Mouse (Mus musculus): ENCODE results near the gene Gm17349. TPM values are rescaled to one million over a fixed set of nuclear protein-coding genes. Genes with fewer than 3 reads are reported as not detected.

Gm17349 gene
- polyA plus RNA-seq, 1 experiment = not detected

GRCm38 (mm10) chr15:99721921-99722743, 16.8 kb upstream of the Gm17349 start:
- H3K4me1 ChIP-seq (ENCODE audit: control insufficient read depth, insufficient read depth, low read length) = peaks cover 56% of the 10 kb centered on the region
- no peak for TF ChIP-seq POLR2A (IDR thresholded peaks at IDR 0.05; ENCODE audit: insufficient read depth, low read depth, low read length)
- TF ChIP-seq CTCF (IDR thresholded peaks at IDR 0.05; ENCODE audit: insufficient read depth, low read depth, low read length) = no peak
- H3K27ac ChIP-seq (ENCODE audit: insufficient read depth, low read depth, low read length) = no peak overlapping the region
- no peak overlapping the region for H3K4me3 ChIP-seq (ENCODE audit: insufficient read depth, low read depth, low read length)
- WGBS = 84% methylated on average over 25 of the region's 25 CpGs

- 64% methylated on average over 8 of the region's 8 CpGs for WGBS
- H3K4me3 ChIP-seq (ENCODE audit: insufficient read depth, low read depth, low read length) = no peak overlapping the region
- no peak overlapping the region for H3K27ac ChIP-seq (ENCODE audit: insufficient read depth, low read depth, low read length)
- TF ChIP-seq POLR2A (IDR thresholded peaks at IDR 0.05; ENCODE audit: insufficient read depth, low read depth, low read length) (no peak), CTCF (IDR thresholded peaks at IDR 0.05; ENCODE audit: insufficient read depth, low read depth, low read length) (no peak)
- peaks cover 72% of the 10 kb centered on the region for H3K4me1 ChIP-seq (ENCODE audit: control insufficient read depth, insufficient read depth, low read length)
These were observed 14.6 kb upstream of the Gm17349 start for GRCm38 (mm10) chr15:99719865-99720264.

- TF ChIP-seq CTCF (IDR thresholded peaks at IDR 0.05; ENCODE audit: insufficient read depth, low read depth, low read length) = no peak
- no peak for TF ChIP-seq POLR2A (IDR thresholded peaks at IDR 0.05; ENCODE audit: insufficient read depth, low read depth, low read length)
- Histone ChIP-seq H3K4me3 (ENCODE audit: insufficient read depth, low read depth, low read length) (peak overlapping the region; percentile 39), H3K4me1 (ENCODE audit: control insufficient read depth, insufficient read depth, low read length) (peaks cover 75% of the 10 kb centered on the region), H3K27ac (ENCODE audit: insufficient read depth, low read depth, low read length) (peak overlapping the region; percentile 74; the same call in 1 of the 2 replicates)
- WGBS = 61% methylated on average over 9 of the region's 9 CpGs
These were observed 13.3 kb upstream of the Gm17349 start for GRCm38 (mm10) chr15:99718461-99719021.

- Histone ChIP-seq H3K27ac (ENCODE audit: insufficient read depth, low read depth, low read length) (peak within 1 kb of the TSS; percentile 95), H3K4me3 (ENCODE audit: insufficient read depth, low read depth, low read length) (peak within 1 kb of the TSS; percentile 39), H3K4me1 (ENCODE audit: control insufficient read depth, insufficient read depth, low read length) (peaks cover 75% of the 10 kb centered on the region)
- TF ChIP-seq POLR2A (IDR thresholded peaks at IDR 0.05; ENCODE audit: insufficient read depth, low read depth, low read length) (peak; percentile 58), CTCF (IDR thresholded peaks at IDR 0.05; ENCODE audit: insufficient read depth, low read depth, low read length) (no peak)
- WGBS = 27% methylated on average over 26 of the region's 26 CpGs
These were observed 12.4 kb upstream of the Gm17349 start, which contains the start of gene Gpd1 for GRCm38 (mm10) chr15:99717386-99718334. TSS of gene Gpd1 (plus strand) at chr15:99717515.

- TF ChIP-seq POLR2A (IDR thresholded peaks at IDR 0.05; ENCODE audit: insufficient read depth, low read depth, low read length) (no peak), CTCF (IDR thresholded peaks at IDR 0.05; ENCODE audit: insufficient read depth, low read depth, low read length) (no peak)
- Histone ChIP-seq H3K27ac (ENCODE audit: insufficient read depth, low read depth, low read length) (peak overlapping the region; percentile 95), H3K4me3 (ENCODE audit: insufficient read depth, low read depth, low read length) (no peak overlapping the region), H3K4me1 (ENCODE audit: control insufficient read depth, insufficient read depth, low read length) (peaks cover 76% of the 10 kb centered on the region)
- WGBS = 47% methylated on average over 12 of the region's 12 CpGs
These were observed 11.5 kb upstream of the Gm17349 start for GRCm38 (mm10) chr15:99716814-99717213.

- no peak for TF ChIP-seq POLR2A (IDR thresholded peaks at IDR 0.05; ENCODE audit: insufficient read depth, low read depth, low read length)
- TF ChIP-seq CTCF (IDR thresholded peaks at IDR 0.05; ENCODE audit: insufficient read depth, low read depth, low read length) = no peak
- Histone ChIP-seq H3K4me3 (ENCODE audit: insufficient read depth, low read depth, low read length) (no peak overlapping the region), H3K27ac (ENCODE audit: insufficient read depth, low read depth, low read length) (peak overlapping the region; percentile 95), H3K4me1 (ENCODE audit: control insufficient read depth, insufficient read depth, low read length) (peaks cover 77% of the 10 kb centered on the region)
- WGBS = 34% methylated on average over 11 of the region's 11 CpGs
These were observed 10.9 kb upstream of the Gm17349 start for GRCm38 (mm10) chr15:99715982-99716746.

GRCm38 (mm10) chr15:99715361-99715865, 10.1 kb upstream of the Gm17349 start:
- peak overlapping the region; percentile 95 for H3K27ac ChIP-seq (ENCODE audit: insufficient read depth, low read depth, low read length)
- no peak overlapping the region for H3K4me3 ChIP-seq (ENCODE audit: insufficient read depth, low read depth, low read length)
- TF ChIP-seq POLR2A (IDR thresholded peaks at IDR 0.05; ENCODE audit: insufficient read depth, low read depth, low read length) = no peak
- WGBS = 13% methylated on average over 13 of the region's 13 CpGs
- peaks cover 82% of the 10 kb centered on the region for H3K4me1 ChIP-seq (ENCODE audit: control insufficient read depth, insufficient read depth, low read length)

GRCm38 (mm10) chr15:99714858-99715257, 9.6 kb upstream of the Gm17349 start:
- H3K4me3 ChIP-seq (ENCODE audit: insufficient read depth, low read depth, low read length) = no peak overlapping the region
- peaks cover 81% of the 10 kb centered on the region for H3K4me1 ChIP-seq (ENCODE audit: control insufficient read depth, insufficient read depth, low read length)
- TF ChIP-seq CTCF (IDR thresholded peaks at IDR 0.05; ENCODE audit: insufficient read depth, low read depth, low read length) (peak; percentile 61; the same call in 1 of the 2 replicates), POLR2A (IDR thresholded peaks at IDR 0.05; ENCODE audit: insufficient read depth, low read depth, low read length) (no peak)
- H3K27ac ChIP-seq (ENCODE audit: insufficient read depth, low read depth, low read length) = peak overlapping the region; percentile 95
- WGBS = 41% methylated on average over 7 of the region's 7 CpGs
